Mouse (Mus musculus) urinary bladder, postnatal 25 days (tissue): ENCODE data around the gene Siah1b.

ENCODE experiments used
- DNase-seq: peaks from one replicate; pipeline ENCODE4 v3.0.0; 2022; ENCODE audit warnings: low spot score

The Siah1b gene

DNA sequence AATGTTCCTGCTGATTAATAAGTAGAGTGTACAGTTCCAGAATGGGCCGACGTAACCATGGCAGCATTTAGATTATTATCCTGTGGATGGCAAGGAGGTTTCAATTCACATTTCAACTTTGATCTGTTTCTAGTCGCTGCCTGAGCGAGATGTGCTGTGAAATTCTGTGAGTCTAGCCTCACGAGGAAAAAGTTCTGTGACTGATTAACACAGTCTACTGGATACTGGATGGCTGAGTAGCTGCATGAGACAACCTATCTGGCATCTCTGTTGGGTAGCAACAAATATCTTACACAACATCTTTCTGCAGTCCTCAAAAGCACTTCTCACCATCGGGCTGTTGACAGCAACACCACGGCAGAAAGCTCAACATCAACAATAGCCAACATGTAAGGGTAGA lies 43.8 kb downstream of the Siah1b start:
- no peak for DNase-seq

DNA sequence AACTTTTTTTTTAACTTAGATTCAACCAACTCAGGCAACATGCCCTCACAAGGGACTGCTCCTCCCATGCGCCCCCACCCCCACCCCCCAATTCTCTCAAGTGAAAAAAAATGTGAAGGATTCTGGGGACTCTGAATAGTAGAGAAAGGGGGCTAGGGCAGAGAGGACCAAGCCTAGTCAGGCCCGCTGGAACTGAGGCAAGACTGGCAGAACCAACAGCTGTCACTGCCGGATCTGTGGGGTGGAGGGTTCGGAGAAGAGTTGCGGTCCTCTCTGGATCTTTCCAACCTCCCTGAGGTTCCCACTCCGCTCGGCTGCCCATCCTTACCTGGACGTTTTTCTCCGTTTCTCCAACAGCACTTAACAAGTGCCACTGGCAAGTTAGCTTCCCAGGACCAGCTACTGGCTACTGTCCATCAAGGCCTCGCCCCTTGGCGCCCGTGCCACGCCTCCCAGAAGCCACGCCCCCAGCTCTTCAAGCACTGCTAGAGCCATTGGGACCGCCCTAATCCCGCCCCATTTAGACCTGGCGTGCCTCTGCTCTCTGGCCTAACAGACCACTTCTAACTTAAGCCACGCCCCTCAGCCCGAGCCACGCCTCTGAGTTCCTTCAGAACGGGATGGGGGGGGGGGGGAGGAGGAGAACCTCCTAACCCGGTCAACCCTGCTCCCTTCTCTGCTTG lies 48.5 kb downstream of the Siah1b start, which contains the start of gene Car5b:
Gene Car5b, minus strand, starts transcription at position 391 of the 683 bp plus-strand sequence.
- DNase-seq = peak; percentile 80
